11 mouse cellular contexts compared by ENCODE assay signal in the genomic region with DNA sequence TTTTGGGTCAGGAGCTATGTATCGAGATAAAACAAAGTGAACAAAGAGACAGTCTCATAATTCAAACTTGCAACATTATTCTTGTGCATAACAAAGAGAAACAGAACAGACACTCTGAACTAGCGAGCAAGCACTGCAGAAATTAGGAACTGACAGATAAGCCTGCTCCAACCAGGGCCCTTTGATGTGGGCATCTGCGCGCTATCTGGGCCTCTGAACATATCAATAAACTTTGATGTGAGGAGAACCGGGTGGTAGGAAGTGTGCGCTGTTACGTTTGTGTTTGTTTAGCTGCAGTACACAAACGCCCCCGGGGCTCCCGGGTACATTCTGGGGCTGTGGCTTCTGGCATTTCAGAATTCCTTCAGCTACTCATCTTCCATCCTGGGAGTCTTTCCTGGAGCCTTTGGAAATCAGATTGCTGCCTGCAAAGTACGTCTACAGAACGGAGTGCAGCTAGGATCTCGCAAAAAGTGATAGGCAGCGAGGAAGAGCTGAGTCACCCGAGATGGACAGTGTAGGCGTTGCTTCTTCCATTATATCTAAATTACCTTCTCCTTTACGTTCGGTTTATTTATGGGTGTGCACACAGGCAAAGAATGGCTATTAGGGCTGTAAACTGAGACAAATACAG.
A peak's percentile ranks its signal among the peaks of the same experiment; 100 is the strongest.
DNase-seq lines count a peak whose midpoint lies in the region; ATAC-seq and TF ChIP-seq lines count a peak whose summit lies in the region.
"Had no signal": no experiment of that assay in that cellular context is flagged by ENCODE, and none has a peak within 500 bp of the region (broad histone marks: within the 10 kb centered on the region; RNA-seq: fewer than 3 reads in every experiment).

No protein-coding gene starts in this region.

- TF ChIP-seq CTCF in liver, adult 2 months (IDR thresholded peaks at IDR 0.05; ENCODE audit: low read depth, low read length) = no peak

- no peak for ATAC-seq in liver, embryonic 12.5 days
- ATAC-seq in intestine, embryonic 14.5 days (replicated peaks; ENCODE audit: low FRiP score, low TSS enrichment, low read depth) = no peak
- 0 out of 2 replicates have a peak, but pooled peaks have one; percentile 45 for ATAC-seq in neutrophil, adult 5-6 weeks (ENCODE audit: extremely low read depth, insufficient number of reproducible peaks, low FRiP score, poor library complexity, severe bottlenecking)
- ATAC-seq: hindbrain, embryonic 16.5 days had no signal

- no peaks in the 10 kb centered on the region for H3K27me3 ChIP-seq in liver, adult 2 months (ENCODE audit: control insufficient read depth, insufficient read depth, low read length)
- peaks cover 3% of the 10 kb centered on the region; the same call in 1 of the 2 replicates for H3K27me3 ChIP-seq in liver, embryonic 12.5 days (replicated peaks)
- no peaks in the 10 kb centered on the region for H3K27me3 ChIP-seq in intestine, embryonic 14.5 days (replicated peaks; ENCODE audit: control insufficient read depth, insufficient read depth, low read length)

- no peaks in the 10 kb centered on the region for H3K4me1 ChIP-seq in liver, adult 2 months (ENCODE audit: control insufficient read depth, insufficient read depth, low read length)
- peaks cover 11% of the 10 kb centered on the region for H3K4me1 ChIP-seq in liver, embryonic 12.5 days
- peaks cover 15% of the 10 kb centered on the region for H3K4me1 ChIP-seq in intestine, embryonic 14.5 days (replicated peaks; ENCODE audit: control insufficient read depth, insufficient read depth, low read length)

- no peak overlapping the region for H3K4me3 ChIP-seq in liver, adult 2 months (ENCODE audit: insufficient read depth, low read depth, low read length)
- no peak overlapping the region for H3K4me3 ChIP-seq in liver, embryonic 12.5 days
- no peak overlapping the region for H3K4me3 ChIP-seq in intestine, embryonic 14.5 days (ENCODE audit: low read depth, low read length)
- H3K4me3 ChIP-seq: midbrain, embryonic 10.5 days had no signal

- no peaks in the 10 kb centered on the region for H3K79me2 ChIP-seq in liver, adult 2 months (ENCODE audit: control insufficient read depth, insufficient read depth, low read length)

- H3K36me3 ChIP-seq in liver, adult 2 months (ENCODE audit: control insufficient read depth, insufficient read depth, low read length) = no peaks in the 10 kb centered on the region
- H3K36me3 ChIP-seq in liver, embryonic 12.5 days = no peaks in the 10 kb centered on the region
- no peaks in the 10 kb centered on the region for H3K36me3 ChIP-seq in intestine, embryonic 14.5 days (ENCODE audit: control insufficient read depth, insufficient read depth, low read length)
- H3K36me3 ChIP-seq: midbrain, embryonic 10.5 days had no signal

- no peak overlapping the region for H3K27ac ChIP-seq in liver, adult 2 months (replicated peaks; ENCODE audit: insufficient read depth, low read depth, low read length)
- H3K27ac ChIP-seq in liver, embryonic 12.5 days = no peak overlapping the region
- H3K27ac ChIP-seq in intestine, embryonic 14.5 days (ENCODE audit: low read depth) = no peak overlapping the region

- 22% methylated on average over 18 of the region's 18 CpGs for WGBS in liver, adult 2 months
- WGBS in liver, embryonic 12.5 days (ENCODE audit: insufficient replicate concordance) = 45% methylated on average over 18 of the region's 18 CpGs
- WGBS in intestine, embryonic 14.5 days = 15% methylated on average over 18 of the region's 18 CpGs

- H3K9ac ChIP-seq in liver, adult 2 months (ENCODE audit: low read depth, low read length) = no peak overlapping the region
- no peak overlapping the region for H3K9ac ChIP-seq in liver, embryonic 12.5 days
- no peak overlapping the region for H3K9ac ChIP-seq in intestine, embryonic 14.5 days (ENCODE audit: low read length)

- no peak for TF ChIP-seq POLR2A in liver, adult 2 months (IDR thresholded peaks at IDR 0.05; ENCODE audit: extremely low read depth, insufficient read depth, low read length)

- no peak overlapping the region for H3K4me2 ChIP-seq in liver, embryonic 12.5 days
- H3K4me2 ChIP-seq in intestine, embryonic 14.5 days (ENCODE audit: low read length) = peak overlapping the region; percentile 26

- H3K9me3 ChIP-seq in liver, embryonic 12.5 days (replicated peaks) = no peaks in the 10 kb centered on the region
- H3K9me3 ChIP-seq in intestine, embryonic 14.5 days (ENCODE audit: control insufficient read depth, low read length) = no peaks in the 10 kb centered on the region
- H3K9me3 ChIP-seq: midbrain, embryonic 10.5 days had no signal

- DNase-seq in adrenal gland, adult 2 months = peak; percentile 49
- no peak for DNase-seq in adrenal gland, postnatal 25 days
- peak; percentile 24 for DNase-seq in liver, adult 2 months (ENCODE audit: extremely low read depth, low read depth, low spot score)
- no peak for DNase-seq in intestine, embryonic 14.5 days (ENCODE audit: low spot score)
- no peak for DNase-seq in embryo, embryonic 11 days
- DNase-seq in layer of hippocampus, adult 8-10 months (ENCODE audit: low spot score in 2 of 2) = no peak
- DNase-seq: gastrocnemius, postnatal 14 days had no signal

Comparison
In these comparisons a context has a peak if more than half of its experiments do, and no peak if none do; other contexts are left out.
1. DNase-seq: peak in adrenal gland, adult 2 months (single experiment) and liver, adult 2 months (single experiment); none in adrenal gland, postnatal 25 days (single experiment), intestine, embryonic 14.5 days (single experiment), embryo, embryonic 11 days (single experiment) and layer of hippocampus, adult 8-10 months (0 of 2).